Mouse (Mus musculus) urinary bladder, adult 18-20 months (tissue): Measurements from ENCODE around the gene Ercc1.

ENCODE experiments used
- DNase-seq, 2 experiments: peaks; one replicate each; pipeline ENCODE4 v3.0.0; 2022; ENCODE audit warnings: low spot score in 2 of 2, mixed read lengths in 2 of 2

The Ercc1 gene

GRCm38 (mm10) chr7:19337122-19337521, 7.5 kb upstream of the Ercc1 start:
- DNase-seq: no peak

DNA sequence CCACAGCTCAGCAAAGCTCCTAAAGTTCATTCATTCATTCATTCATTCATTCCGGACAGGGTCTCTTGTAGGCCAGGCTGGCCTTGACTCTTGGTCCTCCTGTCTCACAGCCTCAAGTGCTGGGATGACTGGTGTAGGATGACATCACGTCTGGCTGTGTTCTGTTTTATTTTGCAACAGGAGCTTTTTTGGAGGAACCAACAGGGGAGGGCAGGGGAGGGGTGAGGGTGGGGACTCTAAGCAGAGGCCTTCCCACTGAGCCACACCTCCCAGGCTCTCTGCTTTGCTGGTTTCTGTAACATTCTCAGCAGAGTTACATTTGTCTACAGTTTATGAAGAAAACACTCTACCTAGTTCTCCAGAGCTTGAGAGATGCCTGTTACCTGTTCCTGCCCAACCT, 6.5 kb upstream of the Ercc1 start:
- no peak for DNase-seq

DNA sequence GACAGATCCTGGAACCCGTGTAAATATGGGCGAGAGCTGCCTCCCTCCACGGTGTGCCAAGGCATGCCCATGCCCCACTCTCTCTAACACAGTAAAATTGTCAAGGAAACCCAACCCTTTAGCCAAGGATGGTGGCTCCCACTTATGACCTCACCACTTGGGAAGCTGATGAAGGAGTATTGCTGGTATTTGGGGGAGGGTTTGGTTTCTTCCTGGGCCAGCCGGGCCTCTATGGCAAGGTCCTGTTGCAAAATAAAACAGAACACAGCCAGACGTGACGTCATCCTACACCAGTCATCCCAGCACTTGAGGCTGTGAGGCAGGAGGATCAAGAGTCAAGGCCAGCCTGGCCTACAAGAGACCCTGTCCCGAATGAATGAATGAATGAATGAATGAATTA, 6.0 kb upstream of the Ercc1 start:
- no peak for DNase-seq

- no peak for DNase-seq
Observed at GRCm38 (mm10) chr7:19341250-19341649, 3.3 kb upstream of the Ercc1 start.

- DNase-seq: no peak
Observed at GRCm38 (mm10) chr7:19341761-19342409, 2.7 kb upstream of the Ercc1 start.

GRCm38 (mm10) chr7:19342481-19343027, 2.0 kb upstream of the Ercc1 start:
- peak; percentile 77 to 87 for DNase-seq

GRCm38 (mm10) chr7:19343210-19343808, 1.3 kb upstream of the Ercc1 start:
- DNase-seq: peak in 1 of 2 experiments; percentile 61

- peak; percentile 93 to 95 for DNase-seq
Observed at GRCm38 (mm10) chr7:19344938-19345471, 427 bp downstream of the Ercc1 start.

DNA sequence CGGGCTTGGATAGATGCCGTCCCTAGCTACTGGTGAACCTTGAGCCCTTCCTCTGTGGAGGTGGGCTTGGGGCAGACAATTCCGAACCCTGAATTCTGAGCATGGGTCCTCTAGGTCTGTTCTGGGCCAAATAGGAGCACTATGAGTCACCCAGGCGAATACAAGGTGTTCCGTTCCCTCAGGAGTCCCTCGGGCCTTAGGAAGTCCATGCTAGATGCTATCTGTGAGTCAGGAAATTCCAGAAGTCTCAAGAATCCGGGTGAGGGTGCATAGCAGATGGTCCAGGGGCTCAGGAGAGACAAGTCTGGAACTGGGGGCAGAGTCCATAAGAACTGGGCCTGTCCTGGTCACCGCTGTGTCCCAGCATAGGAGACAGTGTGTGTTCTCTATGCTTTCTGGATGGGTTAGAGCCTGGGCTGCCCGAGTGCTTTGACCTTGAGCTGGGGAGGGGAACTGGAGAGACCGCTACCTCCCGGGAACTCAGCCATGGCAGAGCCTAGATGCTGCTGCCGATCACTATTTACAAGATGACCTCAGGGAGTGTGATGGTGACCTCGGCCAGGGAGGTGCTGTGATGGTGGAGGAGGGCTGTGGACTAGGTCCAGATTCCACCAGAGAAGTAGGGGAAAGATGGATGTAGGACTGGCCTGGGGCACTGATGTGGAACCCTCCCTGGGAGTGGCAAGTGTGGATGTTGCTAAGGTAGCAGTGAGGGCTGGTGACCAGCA, 4.8 kb downstream of the Ercc1 start:
- no peak for DNase-seq

- DNase-seq: no peak
Observed at GRCm38 (mm10) chr7:19350221-19350620, 5.6 kb downstream of the Ercc1 start.

GRCm38 (mm10) chr7:19354991-19355390, 10.4 kb downstream of the Ercc1 start:
- no peak for DNase-seq

DNA sequence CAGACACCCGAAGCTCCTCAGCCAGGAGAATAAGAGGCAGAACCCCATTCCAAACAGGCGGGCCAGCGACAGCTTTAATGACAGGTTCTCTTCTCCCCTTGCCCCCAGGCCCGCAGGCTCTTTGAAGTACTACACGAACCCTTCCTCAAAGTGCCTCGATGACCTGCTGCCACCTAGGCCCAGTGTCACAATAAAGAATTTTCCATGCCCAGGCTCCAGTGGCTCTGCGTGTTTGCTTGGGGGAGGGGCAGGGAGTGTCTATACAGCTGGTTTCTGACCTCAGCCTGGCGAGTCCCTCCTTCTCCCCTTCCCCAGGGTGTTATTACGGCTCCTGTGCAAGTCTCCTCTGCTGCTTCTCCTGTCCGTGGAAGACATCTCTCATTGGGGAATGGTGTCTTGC, 11.7 kb downstream of the Ercc1 start:
- no peak for DNase-seq

- DNase-seq: no peak
Observed at GRCm38 (mm10) chr7:19357381-19358375, 13.1 kb downstream of the Ercc1 start.

- no peak for DNase-seq
Observed at GRCm38 (mm10) chr7:19358634-19359033, 14.1 kb downstream of the Ercc1 start.

DNA sequence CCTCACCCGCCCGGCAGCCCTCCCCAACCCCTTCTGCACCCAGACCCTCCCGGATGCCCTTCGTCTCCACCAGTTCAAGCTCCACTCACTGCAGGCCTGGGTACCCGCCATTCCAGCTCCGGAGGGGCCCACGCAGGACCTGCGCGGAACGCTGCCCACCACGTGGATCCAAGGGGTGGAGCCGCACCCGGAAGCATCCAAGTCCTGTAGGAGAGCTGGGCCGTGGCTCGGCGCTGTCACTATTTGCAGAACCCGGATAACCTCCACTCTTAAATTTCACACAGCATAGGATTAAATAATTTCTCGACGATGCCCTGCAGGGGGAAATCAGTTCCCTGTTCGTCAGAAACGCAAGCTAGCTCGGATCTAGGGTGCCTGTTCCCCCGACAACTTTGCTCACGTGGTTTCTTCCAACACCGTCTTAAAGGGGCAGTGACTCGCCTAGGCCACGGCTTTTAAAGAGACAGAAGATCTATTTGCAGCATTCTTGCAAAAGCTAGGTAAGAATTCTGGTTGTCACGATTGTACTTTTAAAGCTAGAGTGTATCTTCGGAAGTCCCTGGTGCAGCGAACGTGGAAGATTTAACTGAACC, 14.8 kb downstream of the Ercc1 start, which contains the start of the genes Cd3eap and Ppp1r13l:
Gene Cd3eap (minus strand): TSS at position 185 of the 593 bp plus-strand sequence.
Gene Ppp1r13l (plus strand): TSS at position 451 of the 593 bp plus-strand sequence.
- peak; percentile 79 to 83 for DNase-seq

DNA sequence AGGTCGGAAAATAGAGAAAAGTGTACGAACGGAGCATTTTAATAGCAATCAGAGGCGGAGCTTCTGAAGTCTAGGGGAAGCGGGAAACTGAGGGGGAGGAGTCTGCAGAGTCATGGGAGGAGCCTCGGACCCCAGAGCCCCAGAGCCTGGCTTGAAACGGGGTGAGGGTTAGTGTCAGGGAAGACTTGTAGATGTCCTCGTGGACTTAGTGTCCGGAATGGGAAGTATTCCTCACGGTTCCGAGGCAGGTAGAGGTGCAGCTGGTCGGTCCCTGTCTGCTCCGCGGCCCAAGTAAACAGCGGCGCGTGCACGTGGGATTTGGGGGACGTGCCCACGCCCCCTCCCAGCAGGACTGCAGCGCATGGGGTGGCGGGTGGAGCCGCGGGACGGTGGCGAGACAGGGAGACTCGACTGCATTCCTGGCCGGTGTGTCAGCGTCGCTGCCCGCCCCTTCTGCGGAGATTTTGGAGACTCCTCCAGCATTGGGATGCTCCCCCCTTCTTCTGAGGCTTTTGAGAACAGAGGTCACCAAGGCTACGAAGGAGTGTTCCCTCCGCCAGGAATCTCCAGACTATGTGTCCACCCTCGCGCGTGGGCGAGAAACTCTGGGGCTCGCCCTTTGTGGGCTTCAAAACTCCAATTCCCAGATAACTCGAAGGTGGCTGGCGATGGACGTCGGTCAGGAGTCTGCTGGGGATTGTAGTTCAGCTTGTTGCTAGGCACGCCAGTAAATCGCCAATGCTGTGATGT, 15.5 kb downstream of the Ercc1 start:
- peak; percentile 83 to 87 for DNase-seq

DNA sequence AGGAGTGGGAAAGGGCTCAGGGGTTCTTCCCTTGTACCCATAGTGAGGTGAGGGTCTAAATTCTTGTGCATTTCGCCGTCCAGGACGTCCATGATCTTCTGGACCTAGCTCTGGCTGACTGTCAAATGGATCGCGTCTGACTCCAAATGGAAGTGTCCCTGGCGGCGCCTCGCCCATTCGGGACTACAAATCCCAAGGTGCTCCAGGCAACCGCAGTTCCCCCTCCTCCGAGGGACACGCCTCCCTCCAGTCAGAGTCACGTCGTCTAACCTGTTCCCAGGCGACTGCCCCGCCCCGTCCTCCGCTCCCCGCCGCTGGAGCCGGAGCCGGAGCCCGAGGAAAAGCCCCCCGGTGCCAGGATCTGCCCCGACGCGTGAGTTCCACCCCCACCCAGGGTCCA, 16.4 kb downstream of the Ercc1 start:
- peak; percentile 84 to 92 for DNase-seq

DNA sequence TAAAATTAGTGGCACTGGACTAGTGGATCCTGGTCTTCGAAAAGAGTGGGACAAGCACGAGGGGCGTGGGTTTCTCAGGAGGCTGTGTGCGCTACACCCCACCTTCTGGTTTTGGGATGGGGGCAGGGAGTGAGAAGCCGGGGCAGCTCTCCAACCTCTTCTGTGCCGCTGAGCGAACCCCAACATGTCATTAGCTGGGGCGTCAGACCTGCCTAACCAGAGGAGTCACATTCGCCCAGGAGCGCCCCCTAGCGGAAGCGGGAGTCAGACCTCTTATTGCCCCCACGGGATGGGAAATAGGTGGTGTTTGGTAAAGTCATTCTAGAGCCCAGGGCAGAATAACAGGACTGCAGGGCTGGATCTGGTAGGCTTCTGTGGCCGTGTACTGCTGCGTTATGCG, 17.1 kb downstream of the Ercc1 start:
- peak; percentile 80 to 89 for DNase-seq

DNA sequence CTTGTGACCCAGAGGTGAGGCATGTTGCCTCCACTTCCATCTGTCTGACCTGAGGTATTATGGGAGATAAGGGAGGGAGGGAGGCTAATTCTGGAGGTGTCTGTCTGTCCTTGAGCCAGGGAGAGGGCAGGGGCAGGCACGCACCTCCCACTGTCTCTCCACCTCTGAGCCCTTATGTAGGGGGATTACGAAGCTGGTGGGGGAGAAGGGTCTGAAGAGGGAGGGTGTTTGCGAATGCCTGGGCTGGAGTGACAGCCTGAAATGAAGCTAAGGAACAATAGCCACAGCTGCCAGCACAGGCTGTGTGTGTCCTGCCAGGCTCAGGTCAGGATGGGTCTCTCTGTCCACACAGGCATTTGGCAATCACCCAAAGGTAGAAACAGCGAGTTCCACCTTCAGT, 17.7 kb downstream of the Ercc1 start:
- DNase-seq: no peak

DNA sequence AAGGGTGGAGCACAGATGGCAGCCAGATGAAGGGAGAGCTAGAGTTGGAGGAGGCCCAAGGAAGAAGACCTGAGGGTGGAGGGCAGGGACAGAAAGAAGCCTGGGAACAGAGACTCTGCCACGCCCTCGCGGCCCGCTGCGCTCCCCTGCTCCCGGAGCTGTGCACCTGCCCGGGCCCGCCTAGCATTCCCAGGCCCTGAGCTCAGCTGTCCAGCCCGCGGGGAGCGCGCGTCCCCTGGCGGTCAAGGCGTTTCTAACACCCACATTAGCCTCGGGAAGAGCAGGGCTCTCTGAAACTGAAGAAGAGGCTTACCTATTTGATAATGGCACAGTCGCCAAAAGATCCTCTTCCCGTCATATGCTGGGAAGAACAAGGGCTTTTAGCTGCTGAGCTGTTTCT, 19.3 kb downstream of the Ercc1 start:
- peak; percentile 80 to 83 for DNase-seq
